Mouse (Mus musculus) E14TG2a.4 (cell line): Measurements from ENCODE around the gene Gm12394.

Experiments used
- CTCF ChIP-seq: conservative IDR thresholded peaks from 2 replicates; pipeline ENCODE4 v1.5.1; 2014; ENCODE audit warnings: low read length
- NANOG ChIP-seq: IDR thresholded peaks from 2 replicates; pipeline ENCODE4 v1.6.1; 2014; ENCODE audit warnings: borderline replicate concordance, low read length, mixed read lengths

- no peak for TF ChIP-seq CTCF
- no peak for TF ChIP-seq NANOG
Observed at GRCm38 (mm10) chr4:42904523-42904922, 48.0 kb upstream of the Gm12394 start.
